Mouse (Mus musculus) cerebral cortex, adult 2 months (tissue): ENCODE measurements around the gene Cd244a.

Experiments used
- WGBS: fragments of 180-500 bp; shearing (Covaris S2); methylation state at CpG from one replicate; pipeline ENCODE4 v1.1.7; 2018; 5-methylcytosine and 5-hydroxymethylcytosine counted together

The Cd244a gene

DNA sequence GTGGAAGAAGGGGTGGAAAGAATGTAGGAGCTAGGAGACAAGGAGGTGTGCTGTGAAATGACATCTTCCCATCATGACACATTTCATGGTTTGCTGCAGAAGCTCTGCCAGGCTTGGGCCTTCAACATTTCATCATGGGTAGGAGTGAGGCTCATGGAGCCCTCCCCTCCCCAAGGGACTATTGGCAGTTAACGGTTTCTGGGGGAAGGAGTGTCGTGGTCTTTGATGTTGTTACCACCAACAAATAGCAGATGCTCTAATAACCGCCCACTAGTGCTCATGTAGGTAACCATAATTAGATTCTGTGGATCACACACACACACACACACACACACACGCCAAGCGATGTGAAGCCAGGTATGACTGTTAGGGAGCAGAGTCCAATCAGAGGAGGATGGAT is 93.7 kb downstream of the Cd244a start, which contains the start of gene Slamf7:
Gene Slamf7, minus strand, starts transcription at position 302 of the 400 bp plus-strand sequence.
- WGBS = 95% methylated on average over 5 of the region's 5 CpGs

DNA sequence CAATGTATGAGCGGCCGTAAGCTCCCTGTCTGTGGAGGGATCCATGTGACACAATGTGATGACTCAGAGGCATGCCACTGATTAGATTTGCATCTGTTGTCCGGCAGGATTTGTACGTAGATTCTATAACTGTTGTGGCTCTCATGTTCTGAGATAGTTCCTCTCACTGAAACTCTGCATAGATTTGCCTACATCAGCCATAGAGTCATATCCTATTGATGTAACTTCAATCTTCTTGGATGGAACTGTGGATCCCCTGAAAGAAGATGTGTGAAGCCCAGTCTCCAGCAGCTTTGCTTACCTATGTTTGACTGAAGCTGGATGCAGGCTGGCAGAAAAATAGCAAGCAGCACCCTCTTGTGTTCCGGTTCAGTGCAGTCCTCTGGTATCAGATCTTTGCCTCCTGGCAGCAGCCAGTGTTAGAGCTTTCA is 99.6 kb downstream of the Cd244a start:
- 44% methylated on average over 5 of the region's 5 CpGs for WGBS
